Mouse (Mus musculus): Measurements from ENCODE around the gene Sik2. TPM values are rescaled to one million over a fixed set of nuclear protein-coding genes. Genes with fewer than 3 reads are reported as not detected.

The Sik2 gene
- 14.4 and 15.1 TPM in 2 replicates for polyA plus RNA-seq (2015; fragmentation: Nextera tagmentation; extraction: Ambion mirVana)

- ATAC-seq = peak; percentile 97
- Histone ChIP-seq H3K4me1 (peaks cover 17% of the 10 kb centered on the region), H3K36me3 (ENCODE audit: poor library complexity, severe bottlenecking) (no peaks in the 10 kb centered on the region), H3K27ac (peak within 1 kb of the TSS; percentile 78), H3K9me3 (replicated peaks) (no peaks in the 10 kb centered on the region), H3K27me3 (0 out of 2 replicates have a peak, but pooled peaks cover 3% of the 10 kb centered on the region), H3K9ac (peak within 1 kb of the TSS; percentile 89), H3K4me3 (peak within 1 kb of the TSS; percentile 85), H3K4me2 (peak within 1 kb of the TSS; percentile 86)
- WGBS = under 1% methylated on average over 48 of the region's 85 CpGs
Observed at GRCm38 (mm10) chr9:51008841-51009655, at the start of gene Sik2. Gene Sik2, minus strand, starts transcription at chr9:51009073.

DNA sequence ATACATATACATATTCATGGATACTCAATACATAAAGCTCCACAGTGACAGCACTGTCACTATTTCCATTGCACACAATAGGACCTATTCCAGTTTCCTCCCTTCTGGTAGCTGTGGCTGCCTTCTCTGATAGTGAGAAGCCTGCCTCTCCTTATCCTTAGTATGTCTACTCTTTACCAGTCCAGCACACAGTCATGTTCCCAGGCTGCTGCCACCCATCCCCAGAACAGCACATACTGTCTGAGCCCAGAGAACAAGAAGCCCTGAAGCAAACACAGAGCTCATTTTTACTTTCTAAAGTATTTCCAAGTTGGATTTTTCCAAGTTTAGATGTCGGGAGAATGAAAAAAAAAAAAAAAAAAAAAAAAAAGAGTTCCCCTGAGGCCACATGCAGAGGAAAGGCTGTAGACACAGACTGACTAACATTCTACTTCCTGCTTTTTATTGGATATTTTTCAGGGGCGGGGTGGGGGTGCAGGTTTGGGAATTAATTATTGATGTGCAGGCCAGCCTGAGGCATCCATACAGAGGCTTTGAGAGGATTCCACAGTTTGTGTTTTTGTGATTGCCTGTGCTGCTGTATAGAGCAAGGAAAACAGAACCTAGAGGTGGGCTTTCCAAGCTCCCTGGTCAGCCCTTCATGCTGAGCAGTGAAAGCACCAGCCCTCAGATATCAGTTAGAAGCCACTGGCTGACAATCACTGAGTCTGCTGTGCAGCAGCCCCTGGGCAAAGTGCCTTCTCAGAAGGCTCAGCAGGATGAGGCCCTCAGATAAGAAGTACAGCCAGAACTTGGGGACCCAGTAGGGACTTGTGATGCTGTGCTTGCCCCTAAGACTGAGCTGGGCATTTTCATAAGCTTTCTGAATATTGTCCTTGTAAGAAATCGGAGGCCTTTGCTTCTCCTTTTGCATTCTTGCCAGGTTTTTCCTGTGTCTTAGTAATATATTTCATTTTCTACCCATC is 47.8 kb upstream of the Sik2 start:
- no peak overlapping the region for H3K27ac ChIP-seq
- no peaks in the 10 kb centered on the region for H3K27me3 ChIP-seq
- no peak overlapping the region for H3K4me2 ChIP-seq
- WGBS = 71% methylated on average over 3 of the region's 3 CpGs
- H3K9ac ChIP-seq = no peak overlapping the region
- no peaks in the 10 kb centered on the region for H3K9me3 ChIP-seq (replicated peaks)
- no peaks in the 10 kb centered on the region for H3K4me1 ChIP-seq
- no peaks in the 10 kb centered on the region for H3K36me3 ChIP-seq (ENCODE audit: poor library complexity, severe bottlenecking)
- ATAC-seq = no peak
- H3K4me3 ChIP-seq = no peak overlapping the region

DNA sequence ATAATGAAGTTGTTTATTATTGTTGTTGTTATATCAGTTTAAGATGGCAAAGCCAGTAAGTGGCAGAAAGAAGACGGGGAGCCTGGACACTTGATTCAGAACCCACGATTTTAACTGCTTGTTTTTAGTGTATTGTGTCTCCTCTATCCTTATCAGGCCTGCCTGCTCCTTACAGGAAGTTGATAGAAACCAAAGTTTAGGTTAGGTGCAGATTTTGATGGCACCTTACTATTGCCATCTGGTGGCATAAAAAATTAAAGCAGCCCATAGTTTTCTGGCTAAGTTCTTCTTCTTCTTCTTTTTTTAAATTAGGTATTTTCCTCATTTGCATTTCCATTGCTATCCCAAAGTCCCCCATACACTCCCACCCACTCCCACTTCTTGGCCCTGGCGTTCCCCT is 43.3 kb upstream of the Sik2 start:
- H3K9me3 ChIP-seq (replicated peaks) = no peaks in the 10 kb centered on the region
- no peaks in the 10 kb centered on the region for H3K4me1 ChIP-seq
- H3K27ac ChIP-seq = no peak overlapping the region
- H3K36me3 ChIP-seq (ENCODE audit: poor library complexity, severe bottlenecking) = no peaks in the 10 kb centered on the region
- H3K4me2 ChIP-seq = no peak overlapping the region
- no peak for ATAC-seq
- 72% methylated on average over 3 of the region's 3 CpGs for WGBS
- H3K9ac ChIP-seq = no peak overlapping the region
- no peaks in the 10 kb centered on the region for H3K27me3 ChIP-seq
- H3K4me3 ChIP-seq = no peak overlapping the region

GRCm38 (mm10) chr9:51042136-51042535 is 33.3 kb upstream of the Sik2 start:
- H3K4me1 ChIP-seq = no peaks in the 10 kb centered on the region
- no peak overlapping the region for H3K4me2 ChIP-seq
- no peaks in the 10 kb centered on the region for H3K9me3 ChIP-seq (replicated peaks)
- H3K27me3 ChIP-seq = no peaks in the 10 kb centered on the region
- no peak overlapping the region for H3K4me3 ChIP-seq
- no peak overlapping the region for H3K9ac ChIP-seq
- 88% methylated on average over 6 of the region's 6 CpGs for WGBS
- H3K27ac ChIP-seq = no peak overlapping the region
- no peak for ATAC-seq
- H3K36me3 ChIP-seq (ENCODE audit: poor library complexity, severe bottlenecking) = no peaks in the 10 kb centered on the region

- no peak for ATAC-seq
- no peak overlapping the region for H3K4me2 ChIP-seq
- no peaks in the 10 kb centered on the region for H3K9me3 ChIP-seq (replicated peaks)
- no peak overlapping the region for H3K27ac ChIP-seq
- no peaks in the 10 kb centered on the region for H3K4me1 ChIP-seq
- no peak overlapping the region for H3K4me3 ChIP-seq
- no peak overlapping the region for H3K9ac ChIP-seq
- WGBS = 96% methylated on average over 7 of the region's 7 CpGs
- H3K27me3 ChIP-seq = no peaks in the 10 kb centered on the region
- H3K36me3 ChIP-seq (ENCODE audit: poor library complexity, severe bottlenecking) = no peaks in the 10 kb centered on the region
Observed at GRCm38 (mm10) chr9:51041491-51041980, 32.7 kb upstream of the Sik2 start.

DNA sequence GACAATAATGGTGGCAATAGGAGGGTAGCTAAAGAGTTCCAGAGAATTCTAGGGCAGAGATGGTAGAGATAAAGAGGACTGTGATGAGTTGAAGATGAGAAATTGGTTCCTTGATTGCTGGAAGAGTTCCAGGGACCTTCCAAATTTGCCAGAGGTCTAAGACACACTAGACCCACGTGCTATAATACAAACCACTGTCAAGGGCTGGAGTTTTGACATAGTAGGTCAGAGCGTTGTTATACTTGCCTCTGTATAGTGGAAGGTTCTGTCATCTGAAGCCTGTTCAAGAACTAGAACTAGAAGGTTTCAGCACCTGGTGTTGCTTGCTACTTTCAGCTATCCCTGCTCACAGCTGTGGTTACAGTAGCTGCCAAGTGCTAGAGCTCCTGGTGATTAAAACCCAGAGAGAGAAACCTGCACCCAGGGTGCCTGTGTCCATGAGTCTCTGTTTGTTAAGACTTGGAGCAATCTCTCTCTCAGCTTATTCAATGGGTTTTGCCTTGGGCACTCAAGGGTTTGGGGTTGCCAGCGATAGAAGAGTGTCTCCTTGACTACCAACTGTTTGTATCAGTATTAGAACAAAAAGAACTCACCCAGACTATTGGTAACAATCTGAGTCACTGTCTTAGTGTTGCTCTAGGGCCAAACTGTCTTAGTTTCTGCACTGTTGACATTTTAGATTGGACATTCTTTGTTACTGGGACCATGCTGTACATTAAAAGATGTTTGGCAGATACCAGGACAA is 24.1 kb upstream of the Sik2 start:
- H3K9me3 ChIP-seq (replicated peaks) = no peaks in the 10 kb centered on the region
- no peak overlapping the region for H3K4me3 ChIP-seq
- 78% methylated on average over 3 of the region's 3 CpGs for WGBS
- H3K4me2 ChIP-seq = no peak overlapping the region
- no peak for ATAC-seq
- no peaks in the 10 kb centered on the region for H3K4me1 ChIP-seq
- no peaks in the 10 kb centered on the region for H3K36me3 ChIP-seq (ENCODE audit: poor library complexity, severe bottlenecking)
- no peaks in the 10 kb centered on the region for H3K27me3 ChIP-seq
- H3K27ac ChIP-seq = no peak overlapping the region
- no peak overlapping the region for H3K9ac ChIP-seq

- 68% methylated on average over 8 of the region's 8 CpGs for WGBS
- no peak overlapping the region for H3K9ac ChIP-seq
- no peaks in the 10 kb centered on the region for H3K27me3 ChIP-seq
- H3K27ac ChIP-seq = no peak overlapping the region
- no peaks in the 10 kb centered on the region for H3K4me1 ChIP-seq
- ATAC-seq = no peak
- H3K4me3 ChIP-seq = no peak overlapping the region
- H3K4me2 ChIP-seq = no peak overlapping the region
- H3K36me3 ChIP-seq (ENCODE audit: poor library complexity, severe bottlenecking) = no peaks in the 10 kb centered on the region
- H3K9me3 ChIP-seq (replicated peaks) = no peaks in the 10 kb centered on the region
Observed at GRCm38 (mm10) chr9:51032291-51032690, 23.4 kb upstream of the Sik2 start.

DNA sequence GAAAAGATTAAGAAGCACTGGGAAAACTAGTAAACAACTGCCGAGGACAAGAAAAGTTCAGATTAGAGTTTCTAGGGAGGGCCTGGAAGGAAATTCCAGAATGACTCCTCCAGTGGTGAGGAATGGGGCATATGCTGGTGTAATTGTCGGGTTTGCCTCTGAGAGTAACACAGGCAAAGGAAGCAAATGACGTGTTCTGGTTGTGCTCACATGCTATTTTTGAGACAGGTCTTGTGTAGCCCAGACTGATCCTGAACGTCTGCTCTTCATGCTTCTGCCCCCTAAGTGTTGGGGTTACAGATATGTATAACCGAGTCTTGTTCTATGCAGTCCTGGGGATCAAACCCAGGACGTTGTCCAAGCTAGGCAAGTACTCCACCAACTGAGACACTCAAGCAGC is 22.7 kb upstream of the Sik2 start:
- ATAC-seq = no peak
- H3K27ac ChIP-seq = no peak overlapping the region
- 74% methylated on average over 6 of the region's 6 CpGs for WGBS

DNA sequence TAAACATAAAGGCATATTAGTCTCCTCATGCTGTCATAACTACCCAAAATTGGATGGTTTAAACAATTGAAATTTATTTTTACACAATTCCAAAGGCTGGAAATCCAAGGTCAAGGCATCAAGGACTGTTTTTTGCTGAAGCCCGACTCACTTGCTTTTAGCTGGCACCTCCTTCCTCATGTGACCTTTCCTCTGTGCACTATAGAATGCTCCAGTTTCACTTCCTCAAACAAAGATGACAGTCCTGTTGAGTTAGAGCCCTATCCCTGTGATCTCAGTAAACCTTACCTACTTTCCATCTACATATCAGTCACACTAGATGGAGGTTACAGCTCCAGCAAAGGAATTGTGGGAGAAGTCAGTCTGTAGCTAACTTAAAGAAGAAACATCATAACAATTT is 21.3 kb upstream of the Sik2 start:
- no peaks in the 10 kb centered on the region for H3K27me3 ChIP-seq
- 73% methylated on average over 1 of the region's 1 CpGs for WGBS
- no peak for ATAC-seq
- no peaks in the 10 kb centered on the region for H3K4me1 ChIP-seq
- no peaks in the 10 kb centered on the region for H3K36me3 ChIP-seq (ENCODE audit: poor library complexity, severe bottlenecking)
- H3K27ac ChIP-seq = no peak overlapping the region
- H3K4me3 ChIP-seq = no peak overlapping the region
- H3K9ac ChIP-seq = no peak overlapping the region
- H3K9me3 ChIP-seq (replicated peaks) = no peaks in the 10 kb centered on the region
- no peak overlapping the region for H3K4me2 ChIP-seq

More for the DNA sequence above, 22.7 kb upstream of the Sik2 start:
- Histone ChIP-seq H3K9me3 (replicated peaks) (no peaks in the 10 kb centered on the region), H3K27me3 (no peaks in the 10 kb centered on the region), H3K4me2 (no peak overlapping the region), H3K9ac (no peak overlapping the region), H3K4me3 (no peak overlapping the region), H3K36me3 (ENCODE audit: poor library complexity, severe bottlenecking) (no peaks in the 10 kb centered on the region), H3K4me1 (no peaks in the 10 kb centered on the region)

GRCm38 (mm10) chr9:51026952-51027351 is 18.1 kb upstream of the Sik2 start:
- WGBS = 84% methylated on average over 1 of the region's 1 CpGs
- no peak overlapping the region for H3K4me3 ChIP-seq
- no peak overlapping the region for H3K9ac ChIP-seq
- ATAC-seq = no peak
- H3K4me2 ChIP-seq = no peak overlapping the region
- H3K27ac ChIP-seq = no peak overlapping the region
- H3K9me3 ChIP-seq (replicated peaks) = no peaks in the 10 kb centered on the region
- H3K36me3 ChIP-seq (ENCODE audit: poor library complexity, severe bottlenecking) = no peaks in the 10 kb centered on the region
- no peaks in the 10 kb centered on the region for H3K27me3 ChIP-seq
- no peaks in the 10 kb centered on the region for H3K4me1 ChIP-seq

- H3K36me3 ChIP-seq (ENCODE audit: poor library complexity, severe bottlenecking) = no peaks in the 10 kb centered on the region
- no peak for ATAC-seq
- H3K4me2 ChIP-seq = no peak overlapping the region
- no peaks in the 10 kb centered on the region for H3K4me1 ChIP-seq
- WGBS = 90% methylated on average over 4 of the region's 4 CpGs
- H3K4me3 ChIP-seq = no peak overlapping the region
- H3K9me3 ChIP-seq (replicated peaks) = no peaks in the 10 kb centered on the region
- no peak overlapping the region for H3K27ac ChIP-seq
- H3K27me3 ChIP-seq = no peaks in the 10 kb centered on the region
- H3K9ac ChIP-seq = no peak overlapping the region
Observed at GRCm38 (mm10) chr9:51021123-51021795, 12.4 kb upstream of the Sik2 start.
